Comparison of ENCODE assay signal across 22 mouse cellular contexts in genomic region chr2:104327116-104327794, GRCm38 (mm10).
DNase-seq lines count a peak whose midpoint lies in the region; ATAC-seq and TF ChIP-seq lines count a peak whose summit lies in the region.
"Had no signal": no experiment of that assay in that cellular context is flagged by ENCODE, and none has a peak within 500 bp of the region (broad histone marks: within the 10 kb centered on the region; RNA-seq: fewer than 3 reads in every experiment).

No protein-coding gene starts in this region.

- no peaks in the 10 kb centered on the region for H3K9me3 ChIP-seq in forebrain, embryonic 15.5 days
- no peaks in the 10 kb centered on the region for H3K9me3 ChIP-seq in forebrain, embryonic 14.5 days (replicated peaks; ENCODE audit: control insufficient read depth, low read length)
- no peaks in the 10 kb centered on the region for H3K9me3 ChIP-seq in hindbrain, embryonic 15.5 days
- no peaks in the 10 kb centered on the region for H3K9me3 ChIP-seq in hindbrain, postnatal 0 days (ENCODE audit: low read length)
- H3K9me3 ChIP-seq in neural tube, embryonic 13.5 days = no peaks in the 10 kb centered on the region
- H3K9me3 ChIP-seq in neural tube, embryonic 15.5 days (replicated peaks) = no peaks in the 10 kb centered on the region
- H3K9me3 ChIP-seq: embryonic facial prominence, embryonic 13.5 days; heart, embryonic 10.5 days; liver, embryonic 13.5 days; stomach, embryonic 15.5 days had no signal

- H3K9ac ChIP-seq in forebrain, embryonic 15.5 days (replicated peaks) = no peak overlapping the region
- no peak overlapping the region for H3K9ac ChIP-seq in forebrain, embryonic 14.5 days (ENCODE audit: low read length)
- H3K9ac ChIP-seq in hindbrain, embryonic 15.5 days = no peak overlapping the region
- no peak overlapping the region for H3K9ac ChIP-seq in hindbrain, postnatal 0 days (replicated peaks; ENCODE audit: low read length)
- no peak overlapping the region for H3K9ac ChIP-seq in neural tube, embryonic 13.5 days
- H3K9ac ChIP-seq in neural tube, embryonic 15.5 days (replicated peaks) = no peak overlapping the region
- H3K9ac ChIP-seq: embryonic facial prominence, embryonic 13.5 days; liver, embryonic 13.5 days; stomach, embryonic 15.5 days had no signal

- DNase-seq in forebrain, embryonic 14.5 days (ENCODE audit: low spot score) = no peak
- no peak for DNase-seq in hindbrain, postnatal 0 days (ENCODE audit: low spot score)
- DNase-seq in neural tube, embryonic 10.5 days (ENCODE audit: extremely low spot score, low spot score) = no peak
- DNase-seq in ovary, adult 18-20 months (ENCODE audit: low spot score) = no peak
- DNase-seq: adrenal gland, postnatal 14 days; gastrocnemius, postnatal 10 days; kidney, adult 9 months; kidney, postnatal 14 days; liver, embryonic 13.5 days; lung, adult 2 months; lung, postnatal 14 days; thymus, postnatal 25 days had no signal

- H3K27ac ChIP-seq in forebrain, embryonic 15.5 days (replicated peaks) = peak overlapping the region; percentile 41
- H3K27ac ChIP-seq in forebrain, embryonic 14.5 days (ENCODE audit: low read depth, low read length) = no peak overlapping the region
- no peak overlapping the region for H3K27ac ChIP-seq in hindbrain, embryonic 15.5 days (replicated peaks)
- no peak overlapping the region for H3K27ac ChIP-seq in hindbrain, postnatal 0 days
- peak overlapping the region; percentile 15; the same call in 1 of the 2 replicates for H3K27ac ChIP-seq in neural tube, embryonic 13.5 days (replicated peaks)
- peak overlapping the region; percentile 49; the same call in 1 of the 2 replicates for H3K27ac ChIP-seq in neural tube, embryonic 15.5 days (replicated peaks)
- H3K27ac ChIP-seq: embryonic facial prominence, embryonic 13.5 days; heart, embryonic 10.5 days; liver, embryonic 13.5 days; stomach, embryonic 15.5 days had no signal

- WGBS in forebrain, embryonic 15.5 days = 67% methylated on average over 16 of the region's 16 CpGs
- WGBS in forebrain, embryonic 14.5 days = 79% methylated on average over 16 of the region's 16 CpGs
- WGBS in hindbrain, embryonic 15.5 days = 64% methylated on average over 16 of the region's 16 CpGs
- WGBS in hindbrain, postnatal 0 days = 65% methylated on average over 16 of the region's 16 CpGs
- 73% methylated on average over 16 of the region's 16 CpGs for WGBS in neural tube, embryonic 13.5 days
- WGBS in neural tube, embryonic 15.5 days = 62% methylated on average over 16 of the region's 16 CpGs

- ATAC-seq in forebrain, embryonic 15.5 days (replicated peaks) = peak; percentile 58; the same call in 1 of the 2 replicates
- ATAC-seq in forebrain, embryonic 14.5 days = no peak
- 0 out of 2 replicates have a peak, but pooled peaks have one; percentile 39 for ATAC-seq in hindbrain, embryonic 15.5 days (ENCODE audit: low FRiP score, low read depth)
- ATAC-seq in hindbrain, postnatal 0 days = no peak
- no peak for ATAC-seq in neural tube, embryonic 13.5 days (ENCODE audit: low read depth)
- peak; percentile 42; the same call in 1 of the 2 replicates for ATAC-seq in neural tube, embryonic 15.5 days (ENCODE audit: low FRiP score)
- ATAC-seq: CD4-positive, CD25-positive, alpha-beta regulatory T cell, adult 4 months; intestine, embryonic 16.5 days had no signal

- TF ChIP-seq CTCF in hindbrain, postnatal 0 days (IDR thresholded peaks at IDR 0.05; ENCODE audit: low read depth) = no peak

- H3K4me1 ChIP-seq in forebrain, embryonic 15.5 days = peaks cover 17% of the 10 kb centered on the region
- peaks cover 3% of the 10 kb centered on the region; the same call in 1 of the 2 replicates for H3K4me1 ChIP-seq in forebrain, embryonic 14.5 days (ENCODE audit: control insufficient read depth, insufficient read depth, low read length)
- peaks cover 20% of the 10 kb centered on the region for H3K4me1 ChIP-seq in hindbrain, embryonic 15.5 days (replicated peaks)
- no peaks in the 10 kb centered on the region for H3K4me1 ChIP-seq in hindbrain, postnatal 0 days (ENCODE audit: insufficient read depth, low read length)
- H3K4me1 ChIP-seq in neural tube, embryonic 13.5 days (replicated peaks) = peaks cover 14% of the 10 kb centered on the region
- H3K4me1 ChIP-seq in neural tube, embryonic 15.5 days = peaks cover 30% of the 10 kb centered on the region
- H3K4me1 ChIP-seq: embryonic facial prominence, embryonic 13.5 days; heart, embryonic 10.5 days; liver, embryonic 13.5 days; stomach, embryonic 15.5 days had no signal

- no peaks in the 10 kb centered on the region for H3K27me3 ChIP-seq in forebrain, embryonic 15.5 days
- H3K27me3 ChIP-seq in forebrain, embryonic 14.5 days (replicated peaks; ENCODE audit: control insufficient read depth, insufficient read depth, low read length) = no peaks in the 10 kb centered on the region
- H3K27me3 ChIP-seq in hindbrain, embryonic 15.5 days = no peaks in the 10 kb centered on the region
- H3K27me3 ChIP-seq in hindbrain, postnatal 0 days (ENCODE audit: insufficient read depth, low read length) = no peaks in the 10 kb centered on the region
- no peaks in the 10 kb centered on the region for H3K27me3 ChIP-seq in neural tube, embryonic 13.5 days
- no peaks in the 10 kb centered on the region for H3K27me3 ChIP-seq in neural tube, embryonic 15.5 days (replicated peaks)
- H3K27me3 ChIP-seq: embryonic facial prominence, embryonic 13.5 days; liver, embryonic 13.5 days; stomach, embryonic 15.5 days had no signal

- H3K4me2 ChIP-seq in forebrain, embryonic 15.5 days (replicated peaks) = no peak overlapping the region
- no peak overlapping the region for H3K4me2 ChIP-seq in forebrain, embryonic 14.5 days (ENCODE audit: low read length)
- H3K4me2 ChIP-seq in hindbrain, embryonic 15.5 days = no peak overlapping the region
- no peak overlapping the region for H3K4me2 ChIP-seq in hindbrain, postnatal 0 days (ENCODE audit: low read depth, low read length)
- no peak overlapping the region for H3K4me2 ChIP-seq in neural tube, embryonic 13.5 days
- 0 out of 2 replicates have a peak overlapping the region, but pooled peaks have one; percentile 0 for H3K4me2 ChIP-seq in neural tube, embryonic 15.5 days
- H3K4me2 ChIP-seq: embryonic facial prominence, embryonic 13.5 days; liver, embryonic 13.5 days; stomach, embryonic 15.5 days had no signal

- no peaks in the 10 kb centered on the region for H3K36me3 ChIP-seq in forebrain, embryonic 15.5 days
- H3K36me3 ChIP-seq in forebrain, embryonic 14.5 days (ENCODE audit: control insufficient read depth, insufficient read depth, low read length) = no peaks in the 10 kb centered on the region
- no peaks in the 10 kb centered on the region for H3K36me3 ChIP-seq in hindbrain, embryonic 15.5 days
- H3K36me3 ChIP-seq in hindbrain, postnatal 0 days (ENCODE audit: insufficient read depth, low read length) = no peaks in the 10 kb centered on the region
- no peaks in the 10 kb centered on the region for H3K36me3 ChIP-seq in neural tube, embryonic 13.5 days
- no peaks in the 10 kb centered on the region for H3K36me3 ChIP-seq in neural tube, embryonic 15.5 days
- H3K36me3 ChIP-seq: embryonic facial prominence, embryonic 13.5 days; heart, embryonic 10.5 days; liver, embryonic 13.5 days; stomach, embryonic 15.5 days had no signal

- no peak overlapping the region for H3K4me3 ChIP-seq in forebrain, embryonic 15.5 days
- no peak overlapping the region for H3K4me3 ChIP-seq in forebrain, embryonic 14.5 days (ENCODE audit: low read depth, low read length)
- no peak overlapping the region for H3K4me3 ChIP-seq in hindbrain, embryonic 15.5 days
- no peak overlapping the region for H3K4me3 ChIP-seq in hindbrain, postnatal 0 days (ENCODE audit: low read length)
- H3K4me3 ChIP-seq in neural tube, embryonic 13.5 days = no peak overlapping the region
- H3K4me3 ChIP-seq in neural tube, embryonic 15.5 days (replicated peaks) = no peak overlapping the region
- H3K4me3 ChIP-seq: embryonic facial prominence, embryonic 13.5 days; erythroblast, embryonic 14.5 days; heart, embryonic 10.5 days; liver, embryonic 13.5 days; stomach, embryonic 15.5 days had no signal

Comparison
In these comparisons a context has a peak if more than half of its experiments do, and no peak if none do; other contexts are left out.
1. ATAC-seq: peak in forebrain, embryonic 15.5 days (single experiment), hindbrain, embryonic 15.5 days (single experiment) and neural tube, embryonic 15.5 days (single experiment); none in forebrain, embryonic 14.5 days (single experiment), hindbrain, postnatal 0 days (single experiment) and neural tube, embryonic 13.5 days (single experiment).
2. H3K27ac ChIP-seq: peak in forebrain, embryonic 15.5 days (single experiment), neural tube, embryonic 13.5 days (single experiment) and neural tube, embryonic 15.5 days (single experiment); none in forebrain, embryonic 14.5 days (single experiment), hindbrain, embryonic 15.5 days (single experiment) and hindbrain, postnatal 0 days (single experiment).